Mouse (Mus musculus): ENCODE data around the gene Evx1. TPM values are rescaled to one million over a fixed set of nuclear protein-coding genes. Genes with fewer than 3 reads are reported as not detected.

Gene Evx1
- total and polyA plus RNA-seq, 3 experiments = not detected

- in situ Hi-C loops (cut with MboI; ENCODE audit: low pct_ligation_motif_present, low pct_unique_long_range_greater_than_20kb, low sequenced_read_pairs) (no loop called here), dilution Hi-C loops (cut with MboI; ENCODE audit: extremely low pct_ligation_motif_present, extremely low pct_unique_long_range_greater_than_20kb, low sequenced_read_pairs) (no loop called here)
- TF ChIP-seq RAD21 (IDR thresholded peaks at IDR 0.05; ENCODE audit: low read depth, low read length) = no peak
- TF ChIP-seq TCF12 (IDR thresholded peaks at IDR 0.05; ENCODE audit: low read depth, low read length) = no peak
- TF ChIP-seq CHD2 (IDR thresholded peaks at IDR 0.05; ENCODE audit: low read length) = no peak
- TF ChIP-seq POLR2A (IDR thresholded peaks at IDR 0.05; ENCODE audit: low read depth, low read length) = no peak
- no peak for TF ChIP-seq CHD1 (IDR thresholded peaks at IDR 0.05; ENCODE audit: low read depth, low read length)
- no peak for TF ChIP-seq MYC (IDR thresholded peaks at IDR 0.05; ENCODE audit: low read depth, low read length)
- TF ChIP-seq ZKSCAN1 (IDR thresholded peaks at IDR 0.05; ENCODE audit: borderline replicate concordance, low read depth, low read length) = no peak
- no peak for TF ChIP-seq SMC3 (IDR thresholded peaks at IDR 0.05; ENCODE audit: low read depth, low read length)
- TF ChIP-seq HCFC1 (IDR thresholded peaks at IDR 0.05; ENCODE audit: low read depth, low read length) = no peak
- TF ChIP-seq ZMIZ1 (IDR thresholded peaks at IDR 0.05; ENCODE audit: low read depth, low read length) = no peak
- no peak for TF ChIP-seq IRF4 (IDR thresholded peaks at IDR 0.05; ENCODE audit: low read depth, low read length)
- peaks cover 2% of the 10 kb centered on the region for H3K9me3 ChIP-seq (replicated peaks; ENCODE audit: low read length)
- no peak overlapping the region for H3K27ac ChIP-seq (ENCODE audit: insufficient read depth, low read depth)
- H3K9ac ChIP-seq (ENCODE audit: insufficient read depth, low read depth) = no peak overlapping the region
- H3K27me3 ChIP-seq (replicated peaks) = no peaks in the 10 kb centered on the region
- H3K4me3 ChIP-seq (replicated peaks in 1 of 3; ENCODE audit: low read depth in 2 of 3, low read length in 2 of 3, poor library complexity in 1 of 3) = no peak overlapping the region
- H3K4me2 ChIP-seq (ENCODE audit: insufficient read depth, low read depth, poor library complexity, severe bottlenecking) = no peak overlapping the region
- no peaks in the 10 kb centered on the region for H3K36me3 ChIP-seq (replicated peaks in 1 of 2; ENCODE audit: control insufficient read depth in 1 of 2, insufficient read depth in 1 of 2, low read length in 1 of 2)
- no peak for DNase-seq (ENCODE audit: extremely low read depth)
- H3K79me2 ChIP-seq (replicated peaks; ENCODE audit: control insufficient read depth, extremely low read depth, insufficient read depth, poor library complexity, severe bottlenecking) = no peaks in the 10 kb centered on the region
- no peaks in the 10 kb centered on the region for H3K4me1 ChIP-seq (ENCODE audit: control insufficient read depth in 1 of 2, insufficient read depth in 2 of 2)
These were observed 4.3 kb downstream of the Evx1 start for GRCm38 (mm10) chr6:52317461-52318180.

- no peaks in the 10 kb centered on the region for H3K27me3 ChIP-seq (replicated peaks)
- no peak overlapping the region for H3K4me2 ChIP-seq (ENCODE audit: insufficient read depth, low read depth, poor library complexity, severe bottlenecking)
- no peak overlapping the region for H3K27ac ChIP-seq (ENCODE audit: insufficient read depth, low read depth)
- TF ChIP-seq BHLHE40 (IDR thresholded peaks at IDR 0.05; ENCODE audit: low read depth, low read length) = no peak
- TF ChIP-seq USF1 (IDR thresholded peaks at IDR 0.05; ENCODE audit: low read depth, low read length) = no peak
- no peak for TF ChIP-seq JUN (IDR thresholded peaks at IDR 0.05; ENCODE audit: insufficient read depth, low read depth, low read length)
- no peak for TF ChIP-seq ELF1 (IDR thresholded peaks at IDR 0.05; ENCODE audit: low read depth, low read length)
- no peak for TF ChIP-seq ZKSCAN1 (IDR thresholded peaks at IDR 0.05; ENCODE audit: borderline replicate concordance, low read depth, low read length)
- no peak for TF ChIP-seq IRF4 (IDR thresholded peaks at IDR 0.05; ENCODE audit: low read depth, low read length)
- TF ChIP-seq SIN3A (IDR thresholded peaks at IDR 0.05; ENCODE audit: low read length) = no peak
- no peak for TF ChIP-seq POLR2A (IDR thresholded peaks at IDR 0.05; ENCODE audit: low read depth, low read length)
- no peak for TF ChIP-seq NRF1 (IDR thresholded peaks at IDR 0.05; ENCODE audit: low read depth, low read length)
- TF ChIP-seq ZNF384 (IDR thresholded peaks at IDR 0.05; ENCODE audit: low read depth, low read length) = no peak
- no peak for TF ChIP-seq KAT2A (IDR thresholded peaks at IDR 0.05; ENCODE audit: insufficient replicate concordance, low read length)
- TF ChIP-seq MYC (IDR thresholded peaks at IDR 0.05; ENCODE audit: low read depth, low read length) = no peak
- peaks cover 2% of the 10 kb centered on the region for H3K9me3 ChIP-seq (replicated peaks; ENCODE audit: low read length)
- no peaks in the 10 kb centered on the region for H3K4me1 ChIP-seq (ENCODE audit: control insufficient read depth in 1 of 2, insufficient read depth in 2 of 2)
- in situ Hi-C loops (cut with MboI; ENCODE audit: low pct_ligation_motif_present, low pct_unique_long_range_greater_than_20kb, low sequenced_read_pairs) (no loop called here), dilution Hi-C loops (cut with MboI; ENCODE audit: extremely low pct_ligation_motif_present, extremely low pct_unique_long_range_greater_than_20kb, low sequenced_read_pairs) (no loop called here)
- H3K4me3 ChIP-seq (replicated peaks in 1 of 3; ENCODE audit: low read depth in 2 of 3, low read length in 2 of 3, poor library complexity in 1 of 3) = no peak overlapping the region
- no peaks in the 10 kb centered on the region for H3K79me2 ChIP-seq (replicated peaks; ENCODE audit: control insufficient read depth, extremely low read depth, insufficient read depth, poor library complexity, severe bottlenecking)
- H3K9ac ChIP-seq (ENCODE audit: insufficient read depth, low read depth) = no peak overlapping the region
- no peak for DNase-seq (ENCODE audit: extremely low read depth)
- H3K36me3 ChIP-seq (replicated peaks in 1 of 2; ENCODE audit: control insufficient read depth in 1 of 2, insufficient read depth in 1 of 2, low read length in 1 of 2) = no peaks in the 10 kb centered on the region
These were observed 5.0 kb downstream of the Evx1 start for GRCm38 (mm10) chr6:52318271-52318670.
